Mouse (Mus musculus) stomach, postnatal 0 days (tissue): ENCODE measurements around the gene Fgfr2. TPM values are rescaled to one million over a fixed set of nuclear protein-coding genes. Genes with fewer than 3 reads are reported as not detected.

Source experiments
- ATAC-seq: fragments of 200-750 bp; cut with Nextera tagmentation; 2 replicates; pipeline ENCODE4 v1.8.0; 2017; ENCODE audit not compliant: low FRiP score, low TSS enrichment
- DNase-seq: peaks from one replicate; pipeline ENCODE4 v3.0.0-alpha.2; 2016; ENCODE audit warnings: low spot score
- H3K27ac ChIP-seq: fragments of 300-500 bp; sonication (generic); replicated peaks from 2 replicates; pipeline ENCODE4 v1.5.1; 2014; ENCODE audit warnings: mild to moderate bottlenecking, control low read depth
- H3K27me3 ChIP-seq: fragments of 300-500 bp; sonication (generic); 2 replicates; pipeline ENCODE4 v1.6.1; 2014; ENCODE audit warnings: low read length; ENCODE audit not compliant: control insufficient read depth, insufficient read depth
- H3K36me3 ChIP-seq: fragments of 300-500 bp; sonication (generic); 2 replicates; pipeline ENCODE4 v1.6.1; 2014; ENCODE audit warnings: low read length, mixed read lengths; ENCODE audit not compliant: control insufficient read depth, insufficient read depth
- H3K4me1 ChIP-seq: fragments of 300-500 bp; sonication (generic); replicated peaks from 2 replicates; pipeline ENCODE4 v1.6.1; 2014; ENCODE audit warnings: antibody characterized with exemption; ENCODE audit not compliant: control insufficient read depth, insufficient read depth
- H3K4me2 ChIP-seq: fragments of 300-500 bp; sonication (generic); replicated peaks from 2 replicates; pipeline ENCODE4 v1.6.1; 2014; ENCODE audit warnings: low read depth, mild to moderate bottlenecking, control low read depth, moderate library complexity
- H3K4me3 ChIP-seq: fragments of 300-500 bp; sonication (generic); 2 replicates; pipeline ENCODE4 v1.5.1; 2014; ENCODE audit warnings: low read depth, low read length, control low read depth
- H3K9ac ChIP-seq: fragments of 300-500 bp; sonication (generic); 2 replicates; pipeline ENCODE4 v1.6.1; 2014; ENCODE audit warnings: mild to moderate bottlenecking, low read length, control low read depth, mixed read lengths
- H3K9me3 ChIP-seq: fragments of 300-500 bp; sonication (generic); 2 replicates; pipeline ENCODE4 v1.6.1; 2016; ENCODE audit warnings: low read length; ENCODE audit not compliant: control insufficient read depth
- CTCF ChIP-seq: IDR thresholded peaks from 2 replicates; pipeline ENCODE4 v1.5.1; 2016; ENCODE audit warnings: antibody characterized with exemption, low read depth, mild to moderate bottlenecking, moderate library complexity
- EP300 ChIP-seq: optimal IDR thresholded peaks from 2 replicates; pipeline ENCODE3; 2016; ENCODE audit warnings: antibody characterized with exemption
- WGBS: fragments of 180-500 bp; shearing (Covaris S2); extraction: QIAGEN DNeasy Blood & Tissue Kit; methylation state at CpG from one replicate; pipeline ENCODE4 v1.1.7; 2014; 5-methylcytosine and 5-hydroxymethylcytosine counted together
- polyA plus RNA-seq: library from polyadenylated mRNA; unstranded; fragments of >200 nt; fragmentation: Nextera tagmentation; extraction: Ambion mirVana; gene quantifications from 2 replicates; pipeline ENCODE4 v1.2.1, GENCODE M21; 2015

The Fgfr2 gene
- polyA plus RNA-seq, 1 experiment from 2014 or later, result 60.8 TPM

- H3K36me3 ChIP-seq, result peaks cover 4% of the 10 kb centered on the region; the same call in 1 of the 2 replicates
- H3K27ac ChIP-seq, result no peak overlapping the region
- H3K4me1 ChIP-seq, result no peaks in the 10 kb centered on the region
- H3K4me3 ChIP-seq, result no peak overlapping the region
- DNase-seq (no peak), ATAC-seq (no peak)
- H3K9ac ChIP-seq, result no peak overlapping the region
- TF ChIP-seq CTCF (no peak), EP300 (no peak)
- H3K4me2 ChIP-seq, result no peak overlapping the region
- no peaks in the 10 kb centered on the region for H3K9me3 ChIP-seq
- WGBS, result 23% methylated on average over 1 of the region's 1 CpGs
- no peaks in the 10 kb centered on the region for H3K27me3 ChIP-seq
These were observed 298.7 kb downstream of the Fgfr2 start for GRCm38 (mm10) chr7:132824346-132825022.

- Histone ChIP-seq H3K4me3 (no peak overlapping the region), H3K27me3 (no peaks in the 10 kb centered on the region), H3K4me1 (no peaks in the 10 kb centered on the region), H3K9ac (no peak overlapping the region), H3K4me2 (no peak overlapping the region), H3K9me3 (no peaks in the 10 kb centered on the region), H3K27ac (no peak overlapping the region), H3K36me3 (peaks cover 4% of the 10 kb centered on the region; the same call in 1 of the 2 replicates)
- ATAC-seq (no peak), DNase-seq (no peak)
- no peak for TF ChIP-seq EP300
- no peak for TF ChIP-seq CTCF
These were observed 299.3 kb downstream of the Fgfr2 start for GRCm38 (mm10) chr7:132823832-132824231.

- WGBS, result 73% methylated on average over 3 of the region's 3 CpGs
- H3K9ac ChIP-seq, result no peak overlapping the region
These were observed 302.5 kb downstream of the Fgfr2 start for GRCm38 (mm10) chr7:132820692-132821091.

GRCm38 (mm10) chr7:132817056-132817455 lies 306.1 kb downstream of the Fgfr2 start:
- H3K4me3 ChIP-seq, result no peak overlapping the region
- no peak overlapping the region for H3K27ac ChIP-seq
- WGBS, result 96% methylated on average over 6 of the region's 6 CpGs
- TF ChIP-seq EP300 (no peak), CTCF (no peak)
- H3K4me2 ChIP-seq, result no peak overlapping the region
- no peaks in the 10 kb centered on the region for H3K27me3 ChIP-seq
- no peaks in the 10 kb centered on the region for H3K9me3 ChIP-seq
- DNase-seq (no peak), ATAC-seq (no peak)
- H3K36me3 ChIP-seq, result no peaks in the 10 kb centered on the region
- no peaks in the 10 kb centered on the region; the same call in 1 of the 2 replicates for H3K4me1 ChIP-seq
- H3K9ac ChIP-seq, result no peak overlapping the region

More at GRCm38 (mm10) chr7:132820692-132821091, 302.5 kb downstream of the Fgfr2 start:
- Histone ChIP-seq H3K4me1 (no peaks in the 10 kb centered on the region), H3K4me2 (no peak overlapping the region), H3K27ac (no peak overlapping the region), H3K27me3 (no peaks in the 10 kb centered on the region), H3K36me3 (no peaks in the 10 kb centered on the region), H3K9me3 (no peaks in the 10 kb centered on the region), H3K4me3 (no peak overlapping the region)
- DNase-seq (no peak), ATAC-seq (no peak)
- TF ChIP-seq EP300 (no peak), CTCF (no peak)

GRCm38 (mm10) chr7:132816528-132816927 lies 306.6 kb downstream of the Fgfr2 start:
- Histone ChIP-seq H3K4me1 (peaks cover 2% of the 10 kb centered on the region; the same call in 1 of the 2 replicates), H3K4me2 (no peak overlapping the region), H3K9ac (no peak overlapping the region), H3K4me3 (no peak overlapping the region), H3K36me3 (no peaks in the 10 kb centered on the region), H3K9me3 (no peaks in the 10 kb centered on the region), H3K27ac (no peak overlapping the region), H3K27me3 (no peaks in the 10 kb centered on the region)
- ATAC-seq, result no peak
- TF ChIP-seq CTCF (no peak), EP300 (no peak)
- WGBS, result 55% methylated on average over 2 of the region's 2 CpGs
- no peak for DNase-seq

GRCm38 (mm10) chr7:132815081-132815480 lies 308.1 kb downstream of the Fgfr2 start:
- WGBS, result 63% methylated on average over 5 of the region's 5 CpGs
- ATAC-seq (no peak), DNase-seq (no peak)

More at GRCm38 (mm10) chr7:132815081-132815480, 308.1 kb downstream of the Fgfr2 start:
- TF ChIP-seq CTCF (peak; percentile 55), EP300 (no peak)
- H3K36me3 ChIP-seq, result no peaks in the 10 kb centered on the region
- H3K9me3 ChIP-seq, result no peaks in the 10 kb centered on the region
- peaks cover 8% of the 10 kb centered on the region for H3K4me1 ChIP-seq
- no peak overlapping the region for H3K4me3 ChIP-seq
- H3K4me2 ChIP-seq, result no peak overlapping the region
- no peak overlapping the region for H3K9ac ChIP-seq
- H3K27ac ChIP-seq, result no peak overlapping the region
- H3K27me3 ChIP-seq, result no peaks in the 10 kb centered on the region
